Mouse (Mus musculus) E14TG2a.4 (cell line): ENCODE measurements at regions not wholly inside any gene's neighbourhood (a gene's known extent, or its start where the extent isn't known, plus 50 kb on each side); places are given as distances from the start of the nearest gene placed in this dataset.

ENCODE experiments used
- H3K27me3 ChIP-seq: 2 replicates; pipeline ENCODE4 v1.6.1; 2014; ENCODE audit warnings: low read length, control low read depth; ENCODE audit not compliant: insufficient read depth
- H3K36me3 ChIP-seq: 2 replicates; pipeline ENCODE4 v1.6.1; 2014; ENCODE audit warnings: low read length, control low read depth; ENCODE audit not compliant: insufficient read depth
- H3K4me1 ChIP-seq: replicated peaks from 2 replicates; pipeline ENCODE4 v1.6.1; 2014; ENCODE audit warnings: low read depth, low read length, control low read depth
- H3K4me3 ChIP-seq: replicated peaks from 2 replicates; pipeline ENCODE4 v1.5.1; 2014; ENCODE audit warnings: mild to moderate bottlenecking, low read length
- H3K9me3 ChIP-seq: 2 replicates; pipeline ENCODE4 v1.6.1; 2014; ENCODE audit warnings: low read length, control low read depth
- CTCF ChIP-seq: conservative IDR thresholded peaks from 2 replicates; pipeline ENCODE4 v1.5.1; 2014; ENCODE audit warnings: low read length
- NANOG ChIP-seq: IDR thresholded peaks from 2 replicates; pipeline ENCODE4 v1.6.1; 2014; ENCODE audit warnings: borderline replicate concordance, low read length, mixed read lengths
- POU5F1 ChIP-seq: IDR thresholded peaks from 2 replicates; pipeline ENCODE4 v1.6.1; 2014; ENCODE audit warnings: low read length, borderline replicate concordance

GRCm38 (mm10) chr10:9503569-9504493 lies 171.2 kb downstream of the Samd5 start:
- no peak for TF ChIP-seq NANOG
- TF ChIP-seq POU5F1, result no peak
- TF ChIP-seq CTCF, result no peak
- H3K27me3 ChIP-seq, result no peaks in the 10 kb centered on the region
- peaks cover 34% of the 10 kb centered on the region for H3K9me3 ChIP-seq
- H3K36me3 ChIP-seq, result no peaks in the 10 kb centered on the region
- no peak overlapping the region for H3K4me3 ChIP-seq
- H3K4me1 ChIP-seq, result no peaks in the 10 kb centered on the region

GRCm38 (mm10) chr10:9498550-9498949 lies 176.5 kb downstream of the Samd5 start:
- Histone ChIP-seq H3K9me3 (peaks cover 30% of the 10 kb centered on the region), H3K4me1 (peaks cover 9% of the 10 kb centered on the region; the same call in 1 of the 2 replicates), H3K27me3 (no peaks in the 10 kb centered on the region), H3K4me3 (no peak overlapping the region), H3K36me3 (no peaks in the 10 kb centered on the region)
- TF ChIP-seq POU5F1, result no peak
- no peak for TF ChIP-seq CTCF
- TF ChIP-seq NANOG, result no peak

- TF ChIP-seq NANOG (no peak), CTCF (no peak), POU5F1 (no peak)
- Histone ChIP-seq H3K27me3 (no peaks in the 10 kb centered on the region), H3K9me3 (peaks cover 30% of the 10 kb centered on the region), H3K4me3 (no peak overlapping the region), H3K36me3 (no peaks in the 10 kb centered on the region), H3K4me1 (peaks cover 9% of the 10 kb centered on the region; the same call in 1 of the 2 replicates)
These were observed 178.0 kb downstream of the Samd5 start for GRCm38 (mm10) chr10:9497021-9497420.

GRCm38 (mm10) chr10:9495143-9495651 lies 179.8 kb downstream of the Samd5 start:
- Histone ChIP-seq H3K27me3 (no peaks in the 10 kb centered on the region), H3K4me3 (no peak overlapping the region), H3K9me3 (peaks cover 30% of the 10 kb centered on the region), H3K36me3 (no peaks in the 10 kb centered on the region), H3K4me1 (peaks cover 9% of the 10 kb centered on the region; the same call in 1 of the 2 replicates)
- TF ChIP-seq POU5F1 (no peak), NANOG (peak; percentile 53; the same call in 1 of the 2 replicates)

GRCm38 (mm10) chr10:9490416-9490815 lies 184.6 kb downstream of the Samd5 start:
- Histone ChIP-seq H3K9me3 (peaks cover 4% of the 10 kb centered on the region; the same call in 1 of the 2 replicates), H3K4me3 (no peak overlapping the region), H3K36me3 (no peaks in the 10 kb centered on the region), H3K27me3 (no peaks in the 10 kb centered on the region), H3K4me1 (peaks cover 9% of the 10 kb centered on the region; the same call in 1 of the 2 replicates)
- TF ChIP-seq CTCF (no peak), NANOG (no peak), POU5F1 (no peak)

- no peaks in the 10 kb centered on the region for H3K9me3 ChIP-seq
- H3K36me3 ChIP-seq, result no peaks in the 10 kb centered on the region
- TF ChIP-seq CTCF, result no peak
- no peak for TF ChIP-seq POU5F1
- TF ChIP-seq NANOG, result no peak
- no peak overlapping the region for H3K4me3 ChIP-seq
- H3K4me1 ChIP-seq, result no peaks in the 10 kb centered on the region
- no peaks in the 10 kb centered on the region for H3K27me3 ChIP-seq
These were observed 212.6 kb downstream of the Samd5 start for GRCm38 (mm10) chr10:9462361-9462760.

GRCm38 (mm10) chr10:9459145-9459544 lies 215.9 kb downstream of the Samd5 start:
- H3K4me1 ChIP-seq, result no peaks in the 10 kb centered on the region
- no peaks in the 10 kb centered on the region for H3K36me3 ChIP-seq
- TF ChIP-seq POU5F1 (no peak), CTCF (no peak), NANOG (no peak)
- no peak overlapping the region for H3K4me3 ChIP-seq
- no peaks in the 10 kb centered on the region for H3K9me3 ChIP-seq
- no peaks in the 10 kb centered on the region for H3K27me3 ChIP-seq

GRCm38 (mm10) chr10:9458466-9458865 lies 216.5 kb downstream of the Samd5 start:
- Histone ChIP-seq H3K27me3 (no peaks in the 10 kb centered on the region), H3K36me3 (no peaks in the 10 kb centered on the region), H3K9me3 (no peaks in the 10 kb centered on the region), H3K4me3 (no peak overlapping the region), H3K4me1 (no peaks in the 10 kb centered on the region)
- TF ChIP-seq CTCF (no peak), POU5F1 (no peak), NANOG (no peak)
